Mouse (Mus musculus) cortical plate, adult 2 months (tissue): Measurements from ENCODE around the gene Rhbdf2.

Experiments
- CTCF ChIP-seq: fragments of 200-500 bp; IDR thresholded peaks from 2 replicates; pipeline ENCODE4 v1.5.1; 2011; ENCODE audit warnings: mild to moderate bottlenecking, control low read depth, low read length; ENCODE audit not compliant: insufficient read depth; ENCODE audit errors: extremely low read depth
- POLR2A ChIP-seq: fragments of 200-500 bp; IDR thresholded peaks from 2 replicates; pipeline ENCODE4 v1.6.1; 2011; ENCODE audit warnings: mild to moderate bottlenecking, low read length, control low read depth; ENCODE audit not compliant: insufficient read depth; ENCODE audit errors: extremely low read depth

DNA sequence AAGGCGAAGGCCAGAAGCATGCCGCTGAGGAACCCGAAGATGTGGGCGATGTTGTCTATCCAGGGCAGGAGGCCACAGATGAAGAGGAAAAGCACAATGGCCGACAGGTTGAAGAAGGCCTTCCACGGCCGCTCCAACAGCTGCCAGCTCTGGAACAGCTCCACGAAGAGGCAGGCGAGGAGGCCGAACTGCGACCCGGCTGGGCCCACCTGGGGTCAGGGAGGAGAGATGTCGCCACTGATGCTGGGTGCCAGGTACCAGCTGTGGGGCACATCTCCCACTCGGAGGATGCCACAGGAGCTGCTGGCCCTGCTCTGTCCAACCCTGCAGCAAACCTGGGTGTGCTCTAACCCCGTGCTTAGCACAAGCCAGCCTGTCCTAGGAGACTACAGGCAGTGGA lies 27.6 kb downstream of the Rhbdf2 start:
- TF ChIP-seq POLR2A (no peak), CTCF (no peak)
